Mouse (Mus musculus): Measurements from ENCODE around the gene Pou3f3.

Pou3f3 gene

GRCm38 (mm10) chr1:42695578-42695915 lies at the start of gene Pou3f3:
TSS of gene Pou3f3 (plus strand) at chr1:42695768.
- DNase-seq (ENCODE audit: inconsistent age in 2 of 2, low spot score in 1 of 2): peak; percentile 42 to 76

GRCm38 (mm10) chr1:42648366-42648935 lies 47.1 kb upstream of the Pou3f3 start:
- DNase-seq (ENCODE audit: inconsistent age in 2 of 2, low spot score in 1 of 2): no peak

GRCm38 (mm10) chr1:42651461-42651860 lies 44.1 kb upstream of the Pou3f3 start:
- no peak for DNase-seq (ENCODE audit: inconsistent age in 2 of 2, low spot score in 1 of 2)

- no peak for DNase-seq (ENCODE audit: inconsistent age in 2 of 2, low spot score in 1 of 2)
These were observed 28.0 kb upstream of the Pou3f3 start for GRCm38 (mm10) chr1:42667546-42667945.

- DNase-seq (ENCODE audit: inconsistent age in 2 of 2, low spot score in 1 of 2): no peak
These were observed 14.9 kb upstream of the Pou3f3 start for GRCm38 (mm10) chr1:42680673-42681072.

GRCm38 (mm10) chr1:42681762-42682161 lies 13.8 kb upstream of the Pou3f3 start:
- DNase-seq (ENCODE audit: inconsistent age in 2 of 2, low spot score in 1 of 2): no peak

- DNase-seq (ENCODE audit: inconsistent age in 2 of 2, low spot score in 1 of 2): no peak
These were observed 11.7 kb upstream of the Pou3f3 start for GRCm38 (mm10) chr1:42683861-42684260.

GRCm38 (mm10) chr1:42684345-42684744 lies 11.2 kb upstream of the Pou3f3 start:
- DNase-seq (ENCODE audit: inconsistent age in 2 of 2, low spot score in 1 of 2): no peak

GRCm38 (mm10) chr1:42684783-42685182 lies 10.8 kb upstream of the Pou3f3 start:
- no peak for DNase-seq (ENCODE audit: inconsistent age in 2 of 2, low spot score in 1 of 2)

- no peak for DNase-seq (ENCODE audit: inconsistent age in 2 of 2, low spot score in 1 of 2)
These were observed 10.1 kb upstream of the Pou3f3 start for GRCm38 (mm10) chr1:42685321-42685960.

- DNase-seq (ENCODE audit: inconsistent age in 2 of 2, low spot score in 1 of 2): no peak
These were observed 9.1 kb upstream of the Pou3f3 start for GRCm38 (mm10) chr1:42686194-42687131.

GRCm38 (mm10) chr1:42687271-42687670 lies 8.3 kb upstream of the Pou3f3 start:
- DNase-seq (ENCODE audit: inconsistent age in 2 of 2, low spot score in 1 of 2): no peak

GRCm38 (mm10) chr1:42687756-42688540 lies 7.6 kb upstream of the Pou3f3 start:
- DNase-seq (ENCODE audit: inconsistent age in 2 of 2, low spot score in 1 of 2): no peak

- DNase-seq (ENCODE audit: inconsistent age in 2 of 2, low spot score in 1 of 2): no peak
These were observed 6.9 kb upstream of the Pou3f3 start for GRCm38 (mm10) chr1:42688541-42689125.

- DNase-seq (ENCODE audit: inconsistent age in 2 of 2, low spot score in 1 of 2): no peak
These were observed 5.5 kb upstream of the Pou3f3 start for GRCm38 (mm10) chr1:42690024-42690575.

- DNase-seq (ENCODE audit: inconsistent age in 2 of 2, low spot score in 1 of 2): peak; percentile 39 to 73
These were observed 4.1 kb upstream of the Pou3f3 start for GRCm38 (mm10) chr1:42691202-42692170.

GRCm38 (mm10) chr1:42692221-42692620 lies 3.3 kb upstream of the Pou3f3 start:
- DNase-seq (ENCODE audit: inconsistent age in 2 of 2, low spot score in 1 of 2): no peak

- no peak for DNase-seq (ENCODE audit: inconsistent age in 2 of 2, low spot score in 1 of 2)
These were observed 2.4 kb upstream of the Pou3f3 start for GRCm38 (mm10) chr1:42693101-42693715.

GRCm38 (mm10) chr1:42693852-42694251 lies 1.7 kb upstream of the Pou3f3 start:
- DNase-seq (ENCODE audit: inconsistent age in 2 of 2, low spot score in 1 of 2): peak; percentile 17 to 62

Measured in adrenal gland, adult (tissue).